Mouse (Mus musculus) E14TG2a.4 (cell line): ENCODE results near the gene Rab19.

Experiments used
- H3K27me3 ChIP-seq: 2 replicates; pipeline ENCODE4 v1.6.1; 2014; ENCODE audit warnings: low read length, control low read depth; ENCODE audit not compliant: insufficient read depth
- H3K36me3 ChIP-seq: 2 replicates; pipeline ENCODE4 v1.6.1; 2014; ENCODE audit warnings: low read length, control low read depth; ENCODE audit not compliant: insufficient read depth
- H3K4me1 ChIP-seq: replicated peaks from 2 replicates; pipeline ENCODE4 v1.6.1; 2014; ENCODE audit warnings: low read depth, low read length, control low read depth
- H3K4me3 ChIP-seq: replicated peaks from 2 replicates; pipeline ENCODE4 v1.5.1; 2014; ENCODE audit warnings: mild to moderate bottlenecking, low read length
- H3K9me3 ChIP-seq: 2 replicates; pipeline ENCODE4 v1.6.1; 2014; ENCODE audit warnings: low read length, control low read depth
- CTCF ChIP-seq: conservative IDR thresholded peaks from 2 replicates; pipeline ENCODE4 v1.5.1; 2014; ENCODE audit warnings: low read length
- NANOG ChIP-seq: IDR thresholded peaks from 2 replicates; pipeline ENCODE4 v1.6.1; 2014; ENCODE audit warnings: borderline replicate concordance, low read length, mixed read lengths
- POU5F1 ChIP-seq: IDR thresholded peaks from 2 replicates; pipeline ENCODE4 v1.6.1; 2014; ENCODE audit warnings: low read length, borderline replicate concordance

Gene Rab19

DNA sequence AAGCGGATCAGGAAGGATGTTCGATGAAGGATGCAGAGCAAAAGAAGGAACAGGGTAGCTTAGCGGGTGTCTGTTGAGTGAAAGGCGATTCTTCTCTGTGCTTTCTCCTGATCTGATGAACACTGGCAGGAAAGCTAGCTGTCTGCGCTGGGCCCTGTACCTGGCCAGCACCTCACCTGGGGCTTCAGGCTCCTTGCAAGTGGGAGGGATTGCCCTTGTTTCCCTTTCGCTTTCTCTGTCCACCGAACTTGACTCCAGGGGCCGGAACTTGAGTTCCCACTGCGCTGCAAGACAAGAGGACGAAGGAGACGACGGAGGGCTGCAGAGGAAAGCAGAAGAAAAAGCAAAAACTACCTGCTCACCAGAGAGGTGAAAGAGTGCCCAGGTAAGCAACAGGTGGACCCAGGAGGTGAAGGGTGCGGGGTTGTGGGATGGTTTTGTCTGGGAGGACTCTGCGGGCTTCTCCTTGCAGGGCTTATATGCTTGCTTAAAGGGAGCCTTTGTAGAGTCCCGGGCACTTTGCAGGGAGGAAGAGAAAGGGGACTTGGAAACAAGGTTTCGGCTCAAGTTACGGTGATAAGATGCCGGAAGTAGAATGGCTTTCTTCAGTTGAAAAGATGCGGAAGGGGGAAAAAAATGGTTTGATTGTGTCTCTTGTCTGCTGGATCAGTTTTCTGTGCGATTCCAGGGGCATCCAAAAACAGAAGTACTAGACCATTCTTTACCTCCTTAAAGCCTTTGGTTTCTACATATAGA is at the start of gene Rab19:
Gene Rab19, plus strand, starts transcription at position 51 of the 756 bp plus-strand sequence.
- TF ChIP-seq NANOG (no peak), POU5F1 (no peak), CTCF (no peak)
- Histone ChIP-seq H3K36me3 (no peaks in the 10 kb centered on the region), H3K4me1 (peaks cover 41% of the 10 kb centered on the region), H3K9me3 (no peaks in the 10 kb centered on the region), H3K27me3 (peaks cover 3% of the 10 kb centered on the region; the same call in 1 of the 2 replicates), H3K4me3 (peak within 1 kb of the TSS; percentile 67)

DNA sequence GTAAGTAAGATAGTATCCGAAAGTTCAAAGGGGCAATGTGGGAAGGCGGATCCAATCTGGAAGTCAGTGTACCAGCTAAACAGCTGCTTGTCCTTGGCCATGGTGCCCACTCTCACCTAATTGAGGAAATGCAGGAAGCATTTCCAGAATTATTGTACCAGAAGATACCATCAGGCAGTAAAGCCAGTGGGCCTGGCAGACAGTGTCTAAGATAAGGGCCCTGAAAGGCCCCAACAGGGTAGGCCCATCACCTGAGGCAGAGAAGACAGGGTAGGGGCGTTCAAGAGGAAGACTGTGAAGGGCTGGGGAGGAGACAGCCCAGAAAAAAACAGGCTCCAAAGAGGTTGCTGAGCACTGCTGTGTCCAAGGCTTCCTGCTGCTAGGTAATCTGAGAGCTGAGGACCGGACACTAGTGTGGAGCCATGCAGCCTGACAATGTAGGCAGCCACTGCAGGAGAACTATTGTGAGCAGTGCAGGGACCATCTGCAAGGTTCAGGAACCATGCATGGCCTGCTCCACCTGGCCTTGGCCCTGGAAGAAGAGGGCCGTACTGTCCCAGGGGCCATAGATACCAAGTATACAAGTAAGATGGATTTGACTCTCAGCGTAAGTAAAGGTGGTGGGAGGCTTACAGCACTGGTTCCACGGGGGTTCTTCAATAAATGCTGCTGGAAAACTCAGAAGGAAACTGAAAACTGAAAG is 48.8 kb upstream of the Rab19 start:
- Histone ChIP-seq H3K9me3 (no peaks in the 10 kb centered on the region), H3K27me3 (no peaks in the 10 kb centered on the region), H3K4me3 (no peak overlapping the region), H3K4me1 (peaks cover 25% of the 10 kb centered on the region), H3K36me3 (peaks cover 52% of the 10 kb centered on the region)
- TF ChIP-seq CTCF (no peak), NANOG (no peak), POU5F1 (no peak)

DNA sequence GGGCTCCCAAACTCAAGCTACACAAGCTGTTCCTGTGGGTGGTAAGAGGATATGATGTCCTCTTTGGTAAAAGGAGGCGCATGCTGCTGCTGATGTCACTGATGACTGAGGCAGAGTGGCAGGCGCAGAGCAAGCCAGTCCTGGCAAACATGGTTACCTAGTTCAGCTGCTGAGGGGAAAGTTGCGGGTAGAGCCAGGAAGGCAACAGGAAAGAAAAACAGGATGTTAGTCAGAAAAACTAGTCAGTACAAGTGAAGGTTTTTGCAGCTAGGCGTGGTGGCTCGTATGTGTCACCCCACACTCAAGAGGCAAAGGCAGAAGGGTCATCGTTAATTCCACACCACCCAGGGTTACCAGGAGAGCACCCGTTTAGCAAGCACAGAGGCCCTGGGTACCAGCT is 46.8 kb upstream of the Rab19 start:
- peaks cover 25% of the 10 kb centered on the region for H3K4me1 ChIP-seq
- H3K36me3 ChIP-seq = peaks cover 65% of the 10 kb centered on the region
- H3K27me3 ChIP-seq = no peaks in the 10 kb centered on the region
- no peak overlapping the region for H3K4me3 ChIP-seq
- TF ChIP-seq NANOG (no peak), CTCF (no peak), POU5F1 (no peak)
- H3K9me3 ChIP-seq = no peaks in the 10 kb centered on the region

DNA sequence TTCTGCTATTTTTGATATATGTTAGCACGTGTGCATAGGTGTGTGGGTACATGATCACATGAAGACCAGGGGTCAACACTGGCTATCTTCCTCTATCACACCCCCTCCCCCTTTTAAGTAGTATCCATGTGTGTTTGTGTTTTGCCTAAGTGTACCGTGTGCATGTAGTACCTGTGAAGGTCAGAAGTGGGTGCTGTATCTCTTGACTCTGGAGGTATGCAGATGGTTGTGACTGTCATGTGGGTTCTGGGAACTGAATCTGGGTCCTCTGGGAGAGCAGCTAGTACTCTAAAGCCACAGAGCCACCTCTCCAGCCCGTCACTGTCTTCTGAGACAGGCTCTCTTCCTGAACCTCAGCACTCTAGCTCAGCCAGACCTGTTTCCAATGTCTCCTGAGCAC is 46.1 kb upstream of the Rab19 start:
- no peaks in the 10 kb centered on the region for H3K9me3 ChIP-seq
- TF ChIP-seq POU5F1 = no peak
- TF ChIP-seq CTCF = peak; percentile 48
- TF ChIP-seq NANOG = no peak
- H3K36me3 ChIP-seq = peaks cover 71% of the 10 kb centered on the region
- H3K4me3 ChIP-seq = no peak overlapping the region
- no peaks in the 10 kb centered on the region for H3K27me3 ChIP-seq
- peaks cover 25% of the 10 kb centered on the region for H3K4me1 ChIP-seq

DNA sequence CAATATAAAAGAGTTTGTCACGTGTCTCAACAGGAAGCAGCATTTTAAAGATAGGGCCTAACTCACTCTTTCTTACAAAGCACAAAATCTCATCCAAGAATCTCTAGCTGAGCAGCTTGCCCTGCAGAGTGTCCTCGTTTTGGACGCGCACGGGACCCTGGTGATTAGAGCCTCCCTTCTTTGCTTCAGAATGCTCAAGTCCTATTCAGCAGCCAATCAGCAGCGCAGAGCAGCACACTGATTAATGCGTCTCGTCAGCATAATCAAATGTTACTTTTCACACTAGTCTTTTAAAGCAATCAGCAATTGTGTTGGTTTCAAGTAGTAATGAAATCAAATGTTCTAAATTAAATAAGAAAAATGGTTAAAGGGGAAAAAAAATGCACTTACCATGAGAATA is 42.6 kb upstream of the Rab19 start:
- Histone ChIP-seq H3K4me3 (no peak overlapping the region), H3K36me3 (peaks cover 90% of the 10 kb centered on the region), H3K9me3 (no peaks in the 10 kb centered on the region), H3K4me1 (peaks cover 12% of the 10 kb centered on the region), H3K27me3 (no peaks in the 10 kb centered on the region)
- TF ChIP-seq POU5F1 (no peak), CTCF (no peak), NANOG (no peak)

DNA sequence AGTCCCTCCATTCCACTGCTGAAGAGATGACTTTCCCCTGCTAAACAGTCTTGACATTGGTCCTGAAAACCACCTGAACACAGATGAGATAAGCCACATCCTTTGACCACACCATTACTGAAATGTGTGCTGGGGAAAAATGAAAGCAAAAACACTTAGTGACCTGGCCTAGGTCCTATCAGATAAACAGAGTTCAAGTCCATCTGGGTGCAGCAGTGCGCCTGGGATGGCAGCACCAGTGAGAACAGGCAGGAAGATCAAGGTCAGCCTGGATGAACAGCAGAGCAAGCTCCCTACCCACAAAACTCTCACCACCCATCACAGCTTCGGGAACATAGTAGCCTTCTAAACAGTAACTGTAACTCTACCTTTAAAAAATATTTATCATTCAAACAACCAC is 39.2 kb upstream of the Rab19 start:
- Histone ChIP-seq H3K9me3 (no peaks in the 10 kb centered on the region), H3K27me3 (no peaks in the 10 kb centered on the region), H3K4me1 (peaks cover 29% of the 10 kb centered on the region), H3K4me3 (no peak overlapping the region), H3K36me3 (peaks cover 94% of the 10 kb centered on the region)
- TF ChIP-seq NANOG (no peak), POU5F1 (no peak), CTCF (no peak)

DNA sequence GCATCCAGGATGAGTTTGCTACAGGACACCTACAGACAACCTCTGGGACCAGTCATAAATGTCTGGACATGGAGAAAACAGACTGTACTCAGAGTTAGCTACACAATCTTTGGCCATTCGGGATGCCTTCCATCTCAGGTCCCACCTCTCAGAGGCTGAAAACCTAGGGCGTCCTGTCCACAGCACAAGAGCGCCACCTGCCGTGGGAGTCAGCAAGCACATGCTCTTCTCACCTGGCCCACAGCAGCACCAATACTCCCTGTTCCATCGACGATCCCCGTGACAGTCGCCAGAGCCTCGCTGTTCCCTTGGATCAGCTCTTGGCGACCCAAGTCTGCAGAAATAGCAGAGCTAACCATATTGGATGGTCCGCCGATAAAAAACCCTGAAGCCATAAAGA is 37.0 kb upstream of the Rab19 start:
- peaks cover 51% of the 10 kb centered on the region for H3K4me1 ChIP-seq
- peaks cover 89% of the 10 kb centered on the region for H3K36me3 ChIP-seq
- H3K9me3 ChIP-seq = no peaks in the 10 kb centered on the region
- no peaks in the 10 kb centered on the region for H3K27me3 ChIP-seq
- peak; percentile 88 for TF ChIP-seq CTCF
- TF ChIP-seq NANOG = no peak
- H3K4me3 ChIP-seq = no peak overlapping the region

DNA sequence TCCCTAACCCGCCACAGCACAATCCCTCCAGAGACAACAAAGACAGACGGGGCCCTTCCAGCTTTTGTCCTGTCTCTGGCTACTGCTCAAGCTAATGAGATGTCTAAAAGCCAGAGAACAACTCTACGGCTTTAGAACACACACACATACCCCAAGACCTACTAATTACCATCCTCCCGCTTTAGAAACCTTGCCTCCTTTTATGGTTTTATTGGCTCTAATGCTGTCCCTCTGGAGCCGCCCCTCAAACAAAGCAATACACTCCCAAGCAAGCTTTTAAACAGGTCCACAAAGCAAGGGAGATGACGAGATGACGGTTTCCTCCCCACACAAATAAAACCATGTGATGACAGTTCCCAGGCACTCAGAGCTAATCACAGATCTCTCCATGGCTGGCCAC is 35.5 kb upstream of the Rab19 start:
- Histone ChIP-seq H3K36me3 (peaks cover 91% of the 10 kb centered on the region), H3K4me3 (no peak overlapping the region), H3K4me1 (peaks cover 65% of the 10 kb centered on the region), H3K9me3 (no peaks in the 10 kb centered on the region), H3K27me3 (no peaks in the 10 kb centered on the region)
- no peak for TF ChIP-seq POU5F1
- no peak for TF ChIP-seq CTCF
- no peak for TF ChIP-seq NANOG
